Mouse (Mus musculus): ENCODE results near the gene Pih1d3.

Pih1d3 gene

GRCm38 (mm10) chr1:31222564-31222963 lies at the start of gene Pih1d3, which contains the start of gene 4931428L18Rik:
Pih1d3 (plus strand) TSS chr1:31222838.
4931428L18Rik (minus strand) TSS chr1:31222684.
- DNase-seq: no peak

GRCm38 (mm10) chr1:31175401-31175800 lies 47.2 kb upstream of the Pih1d3 start:
- DNase-seq: no peak

- DNase-seq: no peak
Observed at GRCm38 (mm10) chr1:31176101-31176500, 46.5 kb upstream of the Pih1d3 start, which contains the start of gene Lgsn. Lgsn (plus strand) TSS chr1:31176401.

GRCm38 (mm10) chr1:31178264-31178663 lies 44.4 kb upstream of the Pih1d3 start:
- no peak for DNase-seq

- no peak for DNase-seq
Observed at GRCm38 (mm10) chr1:31190237-31190866, 32.3 kb upstream of the Pih1d3 start.

GRCm38 (mm10) chr1:31195633-31196032 lies 27.0 kb upstream of the Pih1d3 start:
- DNase-seq: no peak

- DNase-seq: no peak
Observed at GRCm38 (mm10) chr1:31196959-31197358, 25.7 kb upstream of the Pih1d3 start.

- no peak for DNase-seq
Observed at GRCm38 (mm10) chr1:31203771-31204170, 18.9 kb upstream of the Pih1d3 start.

- DNase-seq: no peak
Observed at GRCm38 (mm10) chr1:31205346-31205745, 17.3 kb upstream of the Pih1d3 start.

GRCm38 (mm10) chr1:31205770-31206169 lies 16.9 kb upstream of the Pih1d3 start:
- DNase-seq: no peak

- peak; percentile 61 for DNase-seq
Observed at GRCm38 (mm10) chr1:31210144-31210543, 12.5 kb upstream of the Pih1d3 start.

GRCm38 (mm10) chr1:31214831-31215230 lies 7.8 kb upstream of the Pih1d3 start:
- DNase-seq: no peak

GRCm38 (mm10) chr1:31220599-31221250 lies 1.9 kb upstream of the Pih1d3 start:
- no peak for DNase-seq

GRCm38 (mm10) chr1:31233319-31234036 lies 10.8 kb downstream of the Pih1d3 start:
- no peak for DNase-seq

GRCm38 (mm10) chr1:31260218-31260923 lies 37.7 kb downstream of the Pih1d3 start:
- DNase-seq: no peak
